Comparison of ENCODE assay signal across 9 mouse cellular contexts in the genomic region with DNA sequence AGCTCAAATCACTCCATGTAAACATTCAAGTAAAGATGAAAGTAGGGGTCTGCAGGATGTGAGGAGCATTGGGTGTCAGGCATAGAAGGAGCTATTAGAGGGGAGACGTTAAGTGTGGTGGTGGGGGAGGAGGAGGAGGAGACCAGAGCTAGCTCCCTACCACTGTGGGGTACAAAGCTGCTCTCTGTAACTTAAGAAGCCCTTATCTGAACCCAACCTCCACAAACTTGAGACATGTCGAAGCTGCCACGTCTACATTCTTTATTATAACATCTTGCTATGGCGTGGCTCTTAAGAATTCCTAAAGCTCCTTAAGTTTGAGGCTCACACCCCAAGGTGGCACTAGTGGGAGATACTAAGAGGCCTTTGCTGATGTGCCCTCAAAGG. TPM values are rescaled to one million over a fixed set of nuclear protein-coding genes. Genes with fewer than 3 reads are reported as not detected.
DNase-seq lines count a peak whose midpoint lies in the region; ATAC-seq and TF ChIP-seq lines count a peak whose summit lies in the region.
"Had no signal": no experiment of that assay in that cellular context is flagged by ENCODE, and none has a peak within 500 bp of the region (broad histone marks: within the 10 kb centered on the region; RNA-seq: fewer than 3 reads in every experiment).

No protein-coding gene starts in this region.

- intact Hi-C loops in heart, postnatal 14 days (cut with DNase I): no loop called here

- no peak overlapping the region for H3K4me3 ChIP-seq in heart, embryonic 14.5 days (ENCODE audit: control insufficient read depth in 1 of 2, insufficient read depth in 1 of 2, low read depth in 1 of 2, low read length in 2 of 2)
- no peak overlapping the region for H3K4me3 ChIP-seq in lung, embryonic 16.5 days (ENCODE audit: low read length)
- no peak overlapping the region for H3K4me3 ChIP-seq in stomach, postnatal 0 days (ENCODE audit: low read depth, low read length)

- H3K4me2 ChIP-seq in heart, embryonic 14.5 days (ENCODE audit: low read length): no peak overlapping the region
- H3K4me2 ChIP-seq in lung, embryonic 16.5 days (ENCODE audit: low read depth, low read length): no peak overlapping the region
- H3K4me2 ChIP-seq in stomach, postnatal 0 days (replicated peaks; ENCODE audit: low read depth): no peak overlapping the region

- WGBS in heart, embryonic 14.5 days: 26% methylated on average over 4 of the region's 4 CpGs
- 5% methylated on average over 4 of the region's 4 CpGs for WGBS in lung, embryonic 16.5 days
- WGBS in stomach, postnatal 0 days: 52% methylated on average over 4 of the region's 4 CpGs

- TF ChIP-seq EP300 in stomach, postnatal 0 days (optimal IDR thresholded peaks at IDR 0.05): no peak

- H3K9ac ChIP-seq in heart, embryonic 14.5 days (ENCODE audit: low read length): no peak overlapping the region; the same call in 1 of the 2 replicates
- peak overlapping the region; percentile 45 for H3K9ac ChIP-seq in lung, embryonic 16.5 days (ENCODE audit: low read length)
- H3K9ac ChIP-seq in stomach, postnatal 0 days (ENCODE audit: low read length): no peak overlapping the region

- DNase-seq in heart, postnatal 14 days: no peak
- no peak for DNase-seq in lung, adult 18-20 months
- DNase-seq in induced T-regulatory cell, adult 2 months (ENCODE audit: low read depth): peak; percentile 11
- no peak for DNase-seq in stomach, postnatal 0 days (ENCODE audit: low spot score)
- DNase-seq in urinary bladder, postnatal 4 days (ENCODE audit: low spot score in 2 of 2): no peak
- no peak for DNase-seq in adipocyte (ENCODE audit: low spot score)
- DNase-seq: cerebellum, postnatal 25 days had no signal

- H3K9me3 ChIP-seq in heart, embryonic 14.5 days (ENCODE audit: control insufficient read depth, low read length): no peaks in the 10 kb centered on the region
- no peaks in the 10 kb centered on the region for H3K9me3 ChIP-seq in lung, embryonic 16.5 days (ENCODE audit: control insufficient read depth, low read length)
- H3K9me3 ChIP-seq in stomach, postnatal 0 days (ENCODE audit: control insufficient read depth, low read length): no peaks in the 10 kb centered on the region

- ATAC-seq in heart, embryonic 14.5 days (ENCODE audit: insufficient number of reproducible peaks, insufficient read depth, low FRiP score, low read depth): no peak
- ATAC-seq in lung, embryonic 16.5 days (ENCODE audit: low read depth): peak; percentile 59
- no peak for ATAC-seq in stomach, postnatal 0 days (ENCODE audit: low FRiP score, low TSS enrichment)

- H3K27me3 ChIP-seq in heart, embryonic 14.5 days (ENCODE audit: control insufficient read depth, insufficient read depth, low read length): no peaks in the 10 kb centered on the region
- H3K27me3 ChIP-seq in lung, embryonic 16.5 days (ENCODE audit: control insufficient read depth, insufficient read depth, low read depth, low read length): no peaks in the 10 kb centered on the region
- H3K27me3 ChIP-seq in stomach, postnatal 0 days (ENCODE audit: control insufficient read depth, insufficient read depth, low read length): no peaks in the 10 kb centered on the region

- no peaks in the 10 kb centered on the region for H3K36me3 ChIP-seq in heart, embryonic 14.5 days (ENCODE audit: control insufficient read depth, insufficient read depth, low read length)
- no peaks in the 10 kb centered on the region for H3K36me3 ChIP-seq in lung, embryonic 16.5 days (ENCODE audit: control insufficient read depth, insufficient read depth, low read length)
- H3K36me3 ChIP-seq in stomach, postnatal 0 days (ENCODE audit: control insufficient read depth, insufficient read depth, low read length): no peaks in the 10 kb centered on the region

- peaks cover 41 to 75% of the 10 kb centered on the region in 2 experiments for H3K4me1 ChIP-seq in heart, embryonic 14.5 days (ENCODE audit: control insufficient read depth in 2 of 2, insufficient read depth in 2 of 2, low read length in 2 of 2)
- peaks cover 39% of the 10 kb centered on the region for H3K4me1 ChIP-seq in lung, embryonic 16.5 days (replicated peaks; ENCODE audit: control insufficient read depth, insufficient read depth, low read length)
- 0 out of 2 replicates have a peak, but pooled peaks cover 2% of the 10 kb centered on the region for H3K4me1 ChIP-seq in stomach, postnatal 0 days (replicated peaks; ENCODE audit: control insufficient read depth, insufficient read depth)

- peak; percentile 16; the same call in 1 of the 2 replicates for TF ChIP-seq CTCF in stomach, postnatal 0 days (IDR thresholded peaks at IDR 0.05; ENCODE audit: low read depth)

- H3K27ac ChIP-seq in heart, embryonic 14.5 days (replicated peaks in 1 of 2; ENCODE audit: control insufficient read depth in 1 of 2, insufficient read depth in 1 of 2, low read depth in 2 of 2, low read length in 2 of 2): peak overlapping the region; percentile 83 to 89
- H3K27ac ChIP-seq in lung, embryonic 16.5 days (ENCODE audit: low read length): peak overlapping the region; percentile 99
- H3K27ac ChIP-seq in stomach, postnatal 0 days (replicated peaks): peak overlapping the region; percentile 95

RNA-seq across cellular contexts. Expression of gene Ddc, which starts 20.1 kb away (rescaled TPM):
- polyA plus RNA-seq in heart, embryonic 14.5 days (2014; fragmentation: Nextera tagmentation; extraction: Ambion mirVana): 114 and 117 TPM in 2 replicates
- total RNA-seq in heart, postnatal 14 days (2021): 1 to 10 TPM; 3.1 to 5.8 TPM
- polyA plus RNA-seq in lung, embryonic 16.5 days (2015; fragmentation: Nextera tagmentation; extraction: Ambion mirVana): 15.9 and 17.7 TPM in 2 replicates
- polyA plus RNA-seq in stomach, postnatal 0 days (2015; fragmentation: Nextera tagmentation; extraction: Ambion mirVana): 24.0 and 24.1 TPM in 2 replicates
